Mouse (Mus musculus) left cerebral cortex, adult 9 months (tissue): ENCODE data around the gene Tbc1d30.
"Not testable (repeated sequence)": the region's sequence is repeated elsewhere in the genome, so short reads cannot be mapped to it uniquely, and the experiment has no call there.

ENCODE experiments used
- DNase-seq, 2 experiments: peaks; one replicate each; pipeline ENCODE4 v3.0.0; 2022; ENCODE audit warnings: low spot score in 2 of 2

Gene Tbc1d30

GRCm38 (mm10) chr10:121365781-121366272, 14.7 kb upstream of the Tbc1d30 start:
- DNase-seq = peak in 1 of 2 experiments; percentile 30

GRCm38 (mm10) chr10:121364801-121365564, 13.9 kb upstream of the Tbc1d30 start, which contains the start of gene Gns:
Gene Gns (plus strand): TSS chr10:121365090.
- DNase-seq = peak; percentile 35 to 71

GRCm38 (mm10) chr10:121364306-121364705, 13.2 kb upstream of the Tbc1d30 start:
- no peak for DNase-seq

- DNase-seq = no peak
Observed at GRCm38 (mm10) chr10:121363201-121363600, 12.1 kb upstream of the Tbc1d30 start.

DNA sequence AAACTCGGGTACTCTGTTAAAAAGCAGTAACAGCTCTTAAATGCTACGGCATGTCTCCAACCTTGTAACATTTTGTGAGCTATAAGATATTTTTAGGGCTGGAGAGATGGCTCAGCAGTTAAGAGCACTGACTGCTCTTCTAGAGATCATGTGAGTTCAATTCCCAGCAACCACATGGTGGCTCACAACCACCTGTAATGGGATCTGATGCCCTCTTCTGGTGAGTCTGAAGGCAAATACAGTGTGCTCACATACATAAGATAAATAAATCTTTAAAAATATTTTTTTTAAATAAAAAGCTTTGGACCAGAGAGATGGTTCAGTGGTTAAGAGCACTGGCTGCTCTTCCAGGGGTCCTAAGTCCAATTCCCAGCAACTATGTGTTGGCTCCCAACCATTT, 9.3 kb upstream of the Tbc1d30 start:
- no peak for DNase-seq

DNA sequence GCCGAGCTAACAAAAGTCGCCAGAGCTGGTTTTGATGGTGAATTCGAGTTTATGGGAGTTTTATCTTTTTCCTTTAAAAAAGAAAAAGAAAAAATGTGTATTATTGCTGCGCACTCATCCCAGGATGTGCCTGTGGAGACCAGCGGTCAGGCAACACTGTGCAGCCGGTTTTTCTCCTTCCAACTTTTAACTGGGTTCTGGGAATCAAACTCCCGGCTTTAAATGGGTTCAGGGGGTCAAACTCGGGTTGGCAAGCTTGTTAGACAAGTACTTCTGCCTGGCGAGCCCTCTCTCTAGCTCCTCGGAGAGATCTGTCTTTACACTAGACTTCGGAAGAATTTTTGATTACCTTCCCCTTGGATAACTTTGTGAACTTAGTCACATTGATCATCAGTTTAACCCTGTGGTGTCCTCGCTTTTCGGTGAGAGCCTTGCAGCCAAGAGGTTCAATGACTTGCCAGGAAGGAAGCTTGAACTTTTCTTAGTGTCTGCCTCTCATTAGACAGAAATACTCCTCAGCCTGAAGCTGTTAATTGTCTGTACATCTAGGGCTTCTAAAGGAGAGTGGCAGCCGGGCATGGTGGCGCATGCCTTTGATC, 713 bp upstream of the Tbc1d30 start:
- no peak for DNase-seq

- no peak for DNase-seq
Observed at GRCm38 (mm10) chr10:121350357-121351065, 567 bp downstream of the Tbc1d30 start.

DNA sequence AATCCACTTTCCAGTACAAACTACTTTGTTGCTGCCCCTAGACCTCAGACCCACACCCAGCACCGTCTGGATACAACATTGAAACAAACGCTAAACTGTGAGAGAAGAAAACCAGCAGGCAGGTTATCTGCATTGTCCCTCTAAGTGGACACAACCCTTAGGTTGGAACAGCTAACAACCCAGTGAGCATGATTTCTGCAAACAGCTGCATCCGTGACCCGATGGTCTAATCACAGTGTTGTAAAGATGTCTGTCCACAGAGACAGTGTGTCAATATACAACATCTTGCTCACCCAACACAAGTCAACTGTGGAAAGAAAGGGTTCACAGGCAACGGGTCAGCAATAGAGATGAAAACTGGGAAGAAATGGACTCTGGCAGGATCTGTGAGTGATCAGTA, 1.8 kb downstream of the Tbc1d30 start:
- DNase-seq = no peak

GRCm38 (mm10) chr10:121343867-121344266, 7.2 kb downstream of the Tbc1d30 start:
- no peak for DNase-seq

- no peak for DNase-seq
Observed at GRCm38 (mm10) chr10:121342260-121342659, 8.8 kb downstream of the Tbc1d30 start.

GRCm38 (mm10) chr10:121340754-121341593, 10.1 kb downstream of the Tbc1d30 start:
- no peak for DNase-seq

GRCm38 (mm10) chr10:121336536-121336935, 14.5 kb downstream of the Tbc1d30 start:
- not testable (repeated sequence) for DNase-seq

DNA sequence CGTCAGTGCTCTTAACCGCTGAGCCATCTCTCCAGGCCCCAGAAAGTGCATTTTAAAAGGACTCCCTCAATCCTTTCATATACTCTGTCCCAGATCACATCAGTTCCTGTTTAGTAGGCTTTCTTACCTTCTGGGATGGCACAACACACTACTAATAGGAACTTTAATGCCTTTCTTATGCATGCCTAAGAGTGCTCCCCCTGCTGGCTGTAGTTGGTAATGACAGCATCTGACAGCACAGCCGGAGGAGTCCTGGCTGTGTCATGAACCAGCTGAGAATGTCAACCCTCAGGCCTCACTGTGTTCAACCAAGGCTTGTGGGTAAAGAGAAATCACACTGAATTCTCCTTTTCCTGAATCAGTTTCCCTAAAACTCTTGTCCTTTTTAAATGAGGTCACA, 16.5 kb downstream of the Tbc1d30 start:
- peak in 1 of 2 experiments; percentile 68 for DNase-seq

- peak in 1 of 2 experiments; percentile 70 for DNase-seq
Observed at GRCm38 (mm10) chr10:121330940-121331339, 20.1 kb downstream of the Tbc1d30 start.

DNA sequence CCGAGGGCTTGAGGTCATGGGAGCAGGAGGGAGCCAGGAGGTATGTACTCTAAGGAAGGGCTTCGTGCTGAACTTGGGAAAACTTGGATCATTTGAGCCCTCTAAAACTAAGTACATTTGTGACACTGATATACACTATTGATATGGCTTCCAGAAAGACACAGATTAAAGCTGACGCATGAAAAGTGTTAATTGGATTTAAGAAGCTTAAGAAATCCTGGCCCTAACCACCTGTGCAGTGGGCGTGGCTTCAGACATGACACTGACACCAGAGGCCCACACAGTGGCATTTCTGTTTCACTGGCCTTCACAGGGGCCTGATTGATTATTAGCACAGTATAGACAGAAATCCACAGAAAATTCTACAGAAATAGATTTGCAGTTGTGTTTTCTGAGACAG, 21.5 kb downstream of the Tbc1d30 start:
- DNase-seq = no peak

DNA sequence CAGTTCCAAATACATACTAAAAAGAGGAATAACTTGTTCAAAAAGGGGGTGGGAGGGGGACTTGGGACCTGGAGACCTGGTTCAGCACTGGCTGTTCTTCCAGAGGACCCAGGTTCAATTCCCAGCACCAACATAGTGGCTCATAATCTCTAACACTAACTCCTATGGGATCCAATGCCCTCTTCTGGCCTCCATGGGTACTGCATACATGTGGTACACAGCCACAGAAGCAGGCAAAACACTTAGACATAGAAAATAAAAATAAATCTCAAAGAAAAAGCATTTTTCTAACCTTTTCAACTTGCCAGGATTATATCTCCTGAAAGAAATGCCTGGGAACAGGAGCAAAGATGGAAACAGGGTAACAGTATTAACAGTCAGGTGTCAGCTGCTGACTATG, 24.9 kb downstream of the Tbc1d30 start:
- DNase-seq = no peak

DNA sequence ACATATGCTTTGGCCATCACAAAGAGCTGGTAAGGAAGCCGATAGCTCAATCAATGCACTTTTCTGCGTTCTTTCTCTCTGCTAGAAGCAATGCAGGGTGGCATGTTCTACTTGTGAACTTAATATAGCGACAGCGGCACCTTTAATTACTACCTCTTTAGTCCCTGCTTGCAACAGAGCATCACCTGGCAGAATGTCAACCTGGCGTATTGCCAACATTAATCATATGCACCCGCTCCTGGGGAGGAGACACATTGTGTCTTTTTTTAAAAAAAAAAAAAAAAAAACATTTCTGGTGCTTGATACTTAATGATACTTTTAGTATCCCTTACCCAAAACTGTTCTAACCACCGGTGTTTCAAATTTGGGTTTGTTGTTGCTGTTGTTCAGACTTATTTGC, 27.6 kb downstream of the Tbc1d30 start:
- no peak for DNase-seq

DNA sequence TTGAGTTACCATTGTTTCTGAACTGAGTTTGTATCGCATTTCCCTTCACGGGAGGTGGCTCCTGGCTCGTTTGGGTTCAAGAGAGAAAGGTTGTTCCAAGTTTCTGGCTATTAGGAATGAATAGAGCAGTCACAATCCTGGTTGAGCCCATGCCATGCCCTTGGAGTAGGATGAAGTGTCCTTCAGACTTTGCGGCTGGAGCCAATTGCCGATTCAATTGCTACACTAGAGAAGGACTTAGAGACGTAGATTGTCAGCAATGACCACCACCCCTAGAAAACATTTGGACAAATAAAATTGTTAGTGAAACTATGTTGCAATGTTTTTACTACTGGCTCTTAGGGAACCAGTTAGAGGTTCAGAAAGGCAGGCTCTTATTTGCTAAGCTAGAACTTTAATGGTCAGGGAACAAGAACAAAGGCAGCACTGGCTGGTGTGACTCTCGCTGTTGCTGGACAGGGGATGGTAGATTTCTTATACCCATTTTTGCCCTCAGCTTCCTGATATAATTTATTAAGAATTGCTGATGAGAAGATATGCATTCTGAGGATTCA, 32.6 kb downstream of the Tbc1d30 start:
- DNase-seq = no peak

DNA sequence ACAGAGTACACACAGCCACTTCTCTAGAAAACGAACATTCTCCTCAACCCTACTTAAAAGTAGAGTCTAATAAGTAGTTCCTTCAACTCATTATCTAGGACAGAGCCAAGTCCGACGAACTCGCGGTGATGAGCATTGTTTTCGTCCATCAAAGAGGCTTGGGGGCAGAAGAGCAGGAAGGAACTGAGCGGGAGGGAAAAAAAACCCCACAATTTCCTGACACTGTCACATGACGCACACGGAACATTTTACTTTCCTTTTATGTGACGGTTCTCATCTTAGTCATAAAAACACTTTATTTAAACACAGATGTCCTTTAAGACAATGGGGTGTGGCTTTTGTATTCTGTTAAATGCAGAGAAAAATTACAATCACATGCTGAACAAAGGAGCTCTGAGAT, 34.7 kb downstream of the Tbc1d30 start:
- DNase-seq = no peak

DNA sequence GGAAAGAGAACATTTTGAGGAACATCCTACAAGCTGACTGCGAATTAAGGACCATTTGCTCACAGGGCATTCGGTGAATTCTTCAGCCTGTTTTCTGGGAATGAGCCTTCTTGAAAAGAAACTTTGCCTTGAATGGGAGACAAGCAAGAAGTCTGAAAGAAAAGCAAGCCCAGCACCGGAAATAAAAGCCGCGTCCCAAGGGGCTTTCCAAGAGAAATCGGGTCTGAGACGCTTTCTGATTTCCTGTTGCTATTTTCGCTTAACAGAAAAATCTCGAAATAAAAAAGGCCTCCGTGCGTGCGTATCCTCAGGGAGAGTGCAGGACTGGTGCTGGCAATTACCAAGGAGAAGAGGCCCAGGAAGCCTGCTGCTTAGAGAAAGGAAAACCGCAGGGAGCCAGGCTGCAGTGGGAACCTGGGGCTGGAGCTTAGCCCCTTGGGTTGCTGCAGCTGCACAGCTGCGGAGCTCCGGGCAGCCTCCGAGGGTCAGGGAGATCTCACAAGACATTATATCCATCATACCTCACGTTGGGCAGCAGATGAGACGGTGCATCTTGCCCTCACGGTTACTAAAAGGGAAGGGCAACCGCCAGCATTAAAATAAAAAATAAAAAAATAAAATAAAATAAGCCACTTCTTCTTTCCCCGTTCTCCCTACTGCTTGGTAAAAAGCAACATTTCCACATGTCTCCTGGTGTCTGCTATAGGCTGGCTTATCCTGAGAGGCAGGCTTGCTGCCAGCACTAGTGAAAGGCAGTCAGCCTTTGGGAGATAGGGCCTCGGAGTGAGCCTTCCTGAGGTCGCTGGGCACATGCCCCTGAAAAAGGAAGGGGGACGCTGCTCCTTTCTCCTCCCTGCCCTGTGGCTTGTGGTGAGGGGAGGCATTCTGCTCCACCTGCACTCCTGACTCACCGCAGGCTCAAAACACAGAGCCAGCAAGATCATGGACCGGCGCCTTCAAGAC, 35.5 kb downstream of the Tbc1d30 start:
- DNase-seq = no peak
